In the genomic region with DNA sequence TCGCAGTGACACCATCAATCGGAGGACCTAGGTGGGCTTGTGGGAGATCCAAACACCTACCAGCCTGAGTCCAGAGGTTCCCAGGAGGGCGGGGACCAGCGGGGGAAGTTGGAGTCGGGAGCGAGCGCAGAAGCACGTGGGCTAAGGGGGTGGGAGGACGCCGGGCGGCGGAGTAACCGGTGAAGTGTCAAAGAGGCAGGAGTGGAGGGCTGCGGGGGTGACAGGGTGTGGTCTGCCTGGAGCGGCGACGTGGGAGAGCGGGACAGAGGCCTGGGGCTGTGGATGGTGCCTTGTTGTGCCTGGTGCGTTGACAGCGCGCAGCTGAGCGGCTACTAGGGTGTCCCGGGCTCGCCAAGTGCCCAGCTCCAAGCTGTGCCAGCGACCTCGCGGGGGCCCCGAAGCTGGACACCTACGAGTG, we compare ENCODE assay signal across 8 mouse cellular contexts. TPM values are rescaled to one million over a fixed set of nuclear protein-coding genes. Genes with fewer than 3 reads are reported as not detected.
DNase-seq lines count a peak whose midpoint lies in the region; ATAC-seq and TF ChIP-seq lines count a peak whose summit lies in the region.

A gene (plus strand): TSS at position 157 of the 418 bp plus-strand sequence.

- peak within 1 kb of the TSS; percentile 66 for H3K9ac ChIP-seq in embryonic facial prominence, embryonic 13.5 days
- H3K9ac ChIP-seq in heart, postnatal 0 days (replicated peaks; ENCODE audit: low read depth, low read length), result 0 out of 2 replicates have a peak within 1 kb of the TSS, but pooled peaks have one; percentile 26

- H3K36me3 ChIP-seq in megakaryocyte, embryonic 14.5 days (replicated peaks; ENCODE audit: low read length), result no peaks in the 10 kb centered on the region
- no peaks in the 10 kb centered on the region for H3K36me3 ChIP-seq in embryonic facial prominence, embryonic 13.5 days
- no peaks in the 10 kb centered on the region for H3K36me3 ChIP-seq in heart, postnatal 0 days (replicated peaks; ENCODE audit: control insufficient read depth, insufficient read depth, low read length)

- no peak for TF ChIP-seq CTCF in heart, postnatal 0 days (IDR thresholded peaks at IDR 0.05; ENCODE audit: low read depth)

- peaks cover 8% of the 10 kb centered on the region; the same call in 1 of the 2 replicates for H3K4me1 ChIP-seq in megakaryocyte, embryonic 14.5 days
- H3K4me1 ChIP-seq in embryonic facial prominence, embryonic 13.5 days, result peaks cover 14% of the 10 kb centered on the region
- 0 out of 2 replicates have a peak, but pooled peaks cover 7% of the 10 kb centered on the region for H3K4me1 ChIP-seq in heart, postnatal 0 days (ENCODE audit: control insufficient read depth, insufficient read depth)

- peaks cover 10% of the 10 kb centered on the region; the same call in 1 of the 2 replicates for H3K9me3 ChIP-seq in megakaryocyte, embryonic 14.5 days
- H3K9me3 ChIP-seq in embryonic facial prominence, embryonic 13.5 days, result no peaks in the 10 kb centered on the region
- H3K9me3 ChIP-seq in heart, postnatal 0 days (replicated peaks; ENCODE audit: control insufficient read depth, low read length), result no peaks in the 10 kb centered on the region

- peaks cover 28% of the 10 kb centered on the region for H3K27me3 ChIP-seq in megakaryocyte, embryonic 14.5 days (replicated peaks)
- peaks cover 70% of the 10 kb centered on the region for H3K27me3 ChIP-seq in embryonic facial prominence, embryonic 13.5 days
- H3K27me3 ChIP-seq in heart, postnatal 0 days (ENCODE audit: control insufficient read depth, insufficient read depth, low read length), result peaks cover 30% of the 10 kb centered on the region

- no peak within 1 kb of the TSS for H3K27ac ChIP-seq in embryonic facial prominence, embryonic 13.5 days
- no peak within 1 kb of the TSS for H3K27ac ChIP-seq in heart, postnatal 0 days (ENCODE audit: low read depth)

- H3K4me3 ChIP-seq in megakaryocyte, embryonic 14.5 days (replicated peaks), result peak within 1 kb of the TSS; percentile 79
- peak within 1 kb of the TSS; percentile 50 for H3K4me3 ChIP-seq in embryonic facial prominence, embryonic 13.5 days
- H3K4me3 ChIP-seq in heart, postnatal 0 days (ENCODE audit: low read depth, low read length), result peak within 1 kb of the TSS; percentile 56

- peak within 1 kb of the TSS; percentile 95 for H3K4me2 ChIP-seq in embryonic facial prominence, embryonic 13.5 days
- H3K4me2 ChIP-seq in heart, postnatal 0 days (ENCODE audit: low read depth, low read length), result peak within 1 kb of the TSS; percentile 78

- WGBS in embryonic facial prominence, embryonic 13.5 days, result 2% methylated on average over 29 of the region's 29 CpGs
- WGBS in heart, postnatal 0 days, result 2% methylated on average over 28 of the region's 29 CpGs

- TF ChIP-seq EP300 in heart, postnatal 0 days (IDR thresholded peaks at IDR 0.05; ENCODE audit: low read depth), result no peak

- ATAC-seq in megakaryocyte, adult 5-6 weeks (ENCODE audit: poor library complexity, severe bottlenecking), result no peak
- peak; percentile 56; the same call in 1 of the 2 replicates for ATAC-seq in embryonic facial prominence, embryonic 13.5 days (ENCODE audit: insufficient number of reproducible peaks, insufficient read depth, low FRiP score, low TSS enrichment, low read depth)
- peak; percentile 51 for ATAC-seq in heart, postnatal 0 days (ENCODE audit: insufficient read depth, low read depth)
- no peak for ATAC-seq in megakaryocyte-erythroid progenitor cell, adult 5-6 weeks (replicated peaks; ENCODE audit: low FRiP score, low TSS enrichment, poor library complexity, severe bottlenecking)

- DNase-seq in heart, postnatal 0 days (ENCODE audit: low spot score), result peak; percentile 11
- peak; percentile 33 to 38 for DNase-seq in layer of hippocampus, postnatal 36 days
- DNase-seq in lung, postnatal 4 days, result peak; percentile 21 to 46
- peak; percentile 7 for DNase-seq in yolk sac, embryonic 10.5 days (ENCODE audit: low spot score)

RNA-seq across cellular contexts. Expression of the gene that starts here (rescaled TPM):
- 2.3 and 11.6 TPM in 2 replicates for polyA plus RNA-seq in megakaryocyte, embryonic 14.5 days (2012; ENCODE audit: insufficient read depth, low replicate concordance)
- 0.02 and 0.04 TPM in 2 replicates for total RNA-seq in megakaryocyte, adult 5-6 weeks (2015)
- 0.11 and 0.24 TPM in 2 replicates for total RNA-seq in megakaryocyte, adult 5-6 weeks (2017)
- 11.4 and 12.2 TPM in 2 replicates for polyA plus RNA-seq in embryonic facial prominence, embryonic 13.5 days (2015; fragmentation: Nextera tagmentation; extraction: Ambion mirVana)
- 27.1 and 28.8 TPM in 2 replicates for total RNA-seq in heart, postnatal 0 days (2014; rRNA removed; ENCODE audit: low replicate concordance)
- 8.7 and 9.3 TPM in 2 replicates for polyA plus RNA-seq in heart, postnatal 0 days (2015; fragmentation: Nextera tagmentation; extraction: Ambion mirVana)
- 10 to 100 TPM; 59.3 to 59.4 TPM for total RNA-seq in layer of hippocampus, postnatal 36 days (2021)
- not detected in 2 replicates for total RNA-seq in megakaryocyte-erythroid progenitor cell, adult 5-6 weeks (2014; fragmentation: Nextera tagmentation)
- total RNA-seq in megakaryocyte-erythroid progenitor cell, adult 5-6 weeks (2017), result not detected in 2 replicates

Comparison
In these comparisons a context has a peak if more than half of its experiments do, and no peak if none do; other contexts are left out.
1. RNA of the gene that starts here (total RNA-seq): 59.3 to 59.4 TPM in layer of hippocampus, postnatal 36 days and 27.1 to 28.8 TPM in heart, postnatal 0 days; 0.02 to 0.24 TPM in megakaryocyte, adult 5-6 weeks and not detected in megakaryocyte-erythroid progenitor cell, adult 5-6 weeks; every median in the first group is over 10 times any median in the second.
2. ATAC-seq: peak in embryonic facial prominence, embryonic 13.5 days (single experiment) and heart, postnatal 0 days (single experiment); none in megakaryocyte, adult 5-6 weeks (single experiment) and megakaryocyte-erythroid progenitor cell, adult 5-6 weeks (single experiment).
3. Peak in every context shown above with its lines, with median percentiles within 50 percentile points of each other: H3K4me3 ChIP-seq and DNase-seq.